In the genomic region with DNA sequence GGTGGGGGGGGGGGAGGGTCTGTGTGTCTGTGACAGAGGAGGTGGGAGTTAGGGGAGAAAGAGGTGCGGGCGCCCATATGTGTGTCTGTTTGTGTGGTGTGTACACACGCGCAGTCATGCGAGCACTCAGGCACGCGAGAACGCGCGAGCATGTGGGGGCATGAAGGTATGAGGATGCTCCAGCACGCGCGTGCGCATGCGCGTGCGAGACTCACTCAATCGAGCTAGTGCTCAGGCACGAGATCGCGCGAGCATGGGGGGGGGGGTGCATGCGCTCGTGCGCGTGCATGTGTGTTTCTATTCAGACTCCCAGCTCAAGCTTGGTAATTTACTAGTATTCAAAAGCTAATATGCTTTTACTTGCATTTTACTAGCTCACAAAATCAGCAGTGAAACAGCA, we compare ENCODE assay signal across 8 mouse cellular contexts. TPM values are rescaled to one million over a fixed set of nuclear protein-coding genes. Genes with fewer than 3 reads are reported as not detected.
DNase-seq lines count a peak whose midpoint lies in the region; ATAC-seq and TF ChIP-seq lines count a peak whose summit lies in the region.

No protein-coding gene starts in this region.

- H3K4me3 ChIP-seq in intestine, postnatal 0 days (ENCODE audit: low read depth, low read length): 0 out of 2 replicates have a peak overlapping the region, but pooled peaks have one; percentile 6
- 0 out of 2 replicates have a peak overlapping the region, but pooled peaks have one; percentile 21 for H3K4me3 ChIP-seq in limb, embryonic 11.5 days (ENCODE audit: low read depth, low read length)
- peak overlapping the region; percentile 45 for H3K4me3 ChIP-seq in midbrain, embryonic 16.5 days (ENCODE audit: low read depth, low read length)

- no peaks in the 10 kb centered on the region for H3K27me3 ChIP-seq in intestine, postnatal 0 days (replicated peaks; ENCODE audit: control insufficient read depth, insufficient read depth, low read length)
- no peaks in the 10 kb centered on the region for H3K27me3 ChIP-seq in limb, embryonic 11.5 days (ENCODE audit: control insufficient read depth, insufficient read depth, low read length)
- H3K27me3 ChIP-seq in midbrain, embryonic 16.5 days (ENCODE audit: control insufficient read depth, insufficient read depth, low read depth, low read length): no peaks in the 10 kb centered on the region

- no peak for TF ChIP-seq CTCF in intestine, postnatal 0 days (IDR thresholded peaks at IDR 0.05; ENCODE audit: low read depth)

- intact Hi-C loops in gastrocnemius, postnatal 36 days (cut with DNase I): no loop called here

- H3K9ac ChIP-seq in intestine, postnatal 0 days (ENCODE audit: low read depth, low read length): no peak overlapping the region
- no peak overlapping the region for H3K9ac ChIP-seq in limb, embryonic 11.5 days (ENCODE audit: low read length)
- peak overlapping the region; percentile 52; the same call in 1 of the 2 replicates for H3K9ac ChIP-seq in midbrain, embryonic 16.5 days (ENCODE audit: low read depth, low read length)

- DNase-seq in gastrocnemius, postnatal 25 days: peak; percentile 24
- DNase-seq in gastrocnemius, postnatal 36 days: no peak
- DNase-seq in cerebellum, postnatal 10 days: peak; percentile 90 to 93
- peak; percentile 68 to 74 for DNase-seq in frontal cortex, postnatal 14 days (ENCODE audit: low spot score in 2 of 2)
- peak; percentile 73 for DNase-seq in limb, embryonic 11.5 days (ENCODE audit: low spot score)
- DNase-seq in spleen, postnatal 4 days (ENCODE audit: low spot score in 2 of 2): peak; percentile 70 to 87

- no peaks in the 10 kb centered on the region for H3K9me3 ChIP-seq in intestine, postnatal 0 days (ENCODE audit: control insufficient read depth)
- H3K9me3 ChIP-seq in limb, embryonic 11.5 days (ENCODE audit: control insufficient read depth, low read length): no peaks in the 10 kb centered on the region
- no peaks in the 10 kb centered on the region for H3K9me3 ChIP-seq in midbrain, embryonic 16.5 days (replicated peaks; ENCODE audit: control insufficient read depth, low read length, poor library complexity, severe bottlenecking)

- no peak for ATAC-seq in intestine, postnatal 0 days
- no peak for ATAC-seq in limb, embryonic 11.5 days (ENCODE audit: insufficient number of reproducible peaks, low FRiP score, low TSS enrichment, low read depth)
- peak; percentile 18 for ATAC-seq in midbrain, embryonic 16.5 days

- H3K4me2 ChIP-seq in intestine, postnatal 0 days (replicated peaks; ENCODE audit: low read depth): peak overlapping the region; percentile 48
- H3K4me2 ChIP-seq in limb, embryonic 11.5 days (ENCODE audit: low read depth, severe bottlenecking): peak overlapping the region; percentile 48
- peak overlapping the region; percentile 69 for H3K4me2 ChIP-seq in midbrain, embryonic 16.5 days (ENCODE audit: low read length)

- H3K36me3 ChIP-seq in intestine, postnatal 0 days (ENCODE audit: control insufficient read depth, insufficient read depth): no peaks in the 10 kb centered on the region
- H3K36me3 ChIP-seq in limb, embryonic 11.5 days (ENCODE audit: control insufficient read depth, insufficient read depth, low read length): no peaks in the 10 kb centered on the region
- H3K36me3 ChIP-seq in midbrain, embryonic 16.5 days (ENCODE audit: control insufficient read depth, insufficient read depth, low read length): no peaks in the 10 kb centered on the region

- H3K27ac ChIP-seq in intestine, postnatal 0 days (ENCODE audit: low read depth, low read length): no peak overlapping the region
- H3K27ac ChIP-seq in limb, embryonic 11.5 days (replicated peaks; ENCODE audit: low read depth, low read length): no peak overlapping the region
- peak overlapping the region; percentile 72 for H3K27ac ChIP-seq in midbrain, embryonic 16.5 days (ENCODE audit: low read length)

- H3K4me1 ChIP-seq in intestine, postnatal 0 days (replicated peaks; ENCODE audit: control insufficient read depth, insufficient read depth, low read length): 0 out of 2 replicates have a peak, but pooled peaks cover 3% of the 10 kb centered on the region
- no peaks in the 10 kb centered on the region for H3K4me1 ChIP-seq in limb, embryonic 11.5 days (ENCODE audit: control insufficient read depth, insufficient read depth, low read length)
- peaks cover 6% of the 10 kb centered on the region for H3K4me1 ChIP-seq in midbrain, embryonic 16.5 days (ENCODE audit: control insufficient read depth, insufficient read depth, low read length)

- WGBS in intestine, postnatal 0 days: 41% methylated on average over 26 of the region's 26 CpGs
- WGBS in limb, embryonic 11.5 days: 40% methylated on average over 26 of the region's 26 CpGs
- 32% methylated on average over 26 of the region's 26 CpGs for WGBS in midbrain, embryonic 16.5 days

RNA-seq across cellular contexts. Expression of a gene that starts 1.9 kb away (rescaled TPM):
- total RNA-seq in gastrocnemius, postnatal 25 days (2021): 1 to 10 TPM in 1 of 2 experiments, under 1 TPM in 1; 0.87 to 1.4 TPM
- under 1 TPM; 0.91 to 0.94 TPM for total RNA-seq in gastrocnemius, postnatal 36 days (2021)
- 3.6 and 4.2 TPM in 2 replicates for polyA plus RNA-seq in intestine, postnatal 0 days (2015; fragmentation: Nextera tagmentation; extraction: Ambion mirVana)
- 12.5 and 14.0 TPM in 2 replicates for polyA plus RNA-seq in limb, embryonic 11.5 days (2014; fragmentation: Nextera tagmentation; extraction: Ambion mirVana)
- 130 and 149 TPM in 2 replicates for polyA plus RNA-seq in midbrain, embryonic 16.5 days (2015; fragmentation: Nextera tagmentation; extraction: Ambion mirVana)

Comparison
In these comparisons a context has a peak if more than half of its experiments do, and no peak if none do; other contexts are left out.
1. DNase-seq: peak in gastrocnemius, postnatal 25 days (single experiment), cerebellum, postnatal 10 days (2 of 2), frontal cortex, postnatal 14 days (2 of 2), limb, embryonic 11.5 days (single experiment) and spleen, postnatal 4 days (2 of 2); none in gastrocnemius, postnatal 36 days (0 of 2).
2. Peak in every context shown above with its lines, with median percentiles within 50 percentile points of each other: H3K4me2 ChIP-seq and H3K4me3 ChIP-seq.